Mouse (Mus musculus): ENCODE measurements around the gene Kcnt1. TPM values are rescaled to one million over a fixed set of nuclear protein-coding genes. Genes with fewer than 3 reads are reported as not detected.

Gene Kcnt1
- polyA plus RNA-seq, 1 experiment from 2014 or later, result 3.3 TPM

DNA sequence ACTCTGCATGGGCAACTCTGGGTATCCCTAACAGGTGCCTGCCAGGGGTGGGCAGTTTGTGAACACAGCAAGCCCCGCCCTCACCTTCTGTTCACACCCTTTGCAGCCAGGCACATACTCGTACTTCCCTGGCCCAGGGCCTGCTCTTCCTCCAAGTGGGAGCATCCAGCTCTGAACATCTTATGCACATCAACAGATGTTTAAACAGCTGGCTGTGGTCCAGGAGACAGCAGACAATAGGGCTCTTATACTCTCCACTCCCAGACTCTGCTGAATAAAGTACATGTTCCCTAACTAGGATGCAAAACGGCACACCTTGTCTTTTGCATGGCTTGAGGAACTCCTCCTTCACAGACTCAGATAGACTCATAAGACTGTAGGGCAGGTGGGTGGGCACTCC, 56.4 kb downstream of the Kcnt1 start:
- Histone ChIP-seq H3K4me3 (ENCODE audit: low read depth, low read length) (no peak overlapping the region), H3K27me3 (replicated peaks; ENCODE audit: control insufficient read depth, insufficient read depth, low read length) (no peaks in the 10 kb centered on the region), H3K27ac (ENCODE audit: low read depth, low read length) (no peak overlapping the region), H3K36me3 (ENCODE audit: control insufficient read depth, insufficient read depth, low read length) (peaks cover 11% of the 10 kb centered on the region), H3K9me3 (replicated peaks; ENCODE audit: control insufficient read depth, low read length) (no peaks in the 10 kb centered on the region), H3K9ac (ENCODE audit: low read length) (no peak overlapping the region), H3K4me1 (ENCODE audit: control insufficient read depth, insufficient read depth, low read length) (no peaks in the 10 kb centered on the region), H3K4me2 (ENCODE audit: low read length) (no peak overlapping the region)
- peak; percentile 23 for DNase-seq (ENCODE audit: low spot score)
- peak; percentile 25; the same call in 1 of the 2 replicates for ATAC-seq
- 43% methylated on average over 3 of the region's 3 CpGs for WGBS

DNA sequence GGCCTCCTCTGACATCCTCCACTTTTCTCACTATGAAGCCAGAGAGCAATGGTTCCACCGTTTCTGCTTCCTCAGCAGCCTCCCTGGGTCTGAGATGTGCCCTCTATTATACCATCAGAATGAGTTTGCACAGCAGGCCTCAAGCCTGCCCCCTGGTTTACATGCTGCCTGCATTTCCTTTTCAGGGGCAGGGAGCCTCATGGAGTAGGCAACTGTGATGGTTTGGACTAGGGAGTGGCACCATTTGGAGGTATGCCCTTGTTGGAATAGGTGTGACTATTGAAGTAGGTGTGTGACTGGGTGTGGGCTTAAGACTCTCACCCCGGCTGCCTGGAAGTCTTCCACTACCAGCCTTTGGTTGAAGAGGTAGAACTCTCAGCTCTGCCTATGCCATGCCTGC, 60.3 kb downstream of the Kcnt1 start:
- 81% methylated on average over 2 of the region's 2 CpGs for WGBS

DNA sequence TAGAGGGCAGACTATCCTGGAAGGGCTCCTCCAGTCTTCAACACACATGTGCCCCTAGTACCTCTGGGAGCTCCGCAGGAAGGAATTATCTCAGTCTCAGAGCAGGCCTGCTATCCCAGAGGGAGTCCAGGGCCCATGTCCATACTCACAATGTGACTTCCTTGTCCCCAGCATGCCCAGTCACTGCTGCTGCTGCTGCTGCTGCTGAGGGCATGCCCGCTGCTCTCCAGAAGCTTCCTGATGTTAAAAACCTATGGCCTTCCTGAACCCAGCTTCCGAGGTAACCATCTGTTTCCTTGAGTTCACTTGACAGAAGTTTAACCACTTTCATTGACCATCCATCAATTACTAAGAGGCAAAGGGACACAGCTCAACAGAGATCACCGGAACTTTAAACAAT, 61.4 kb downstream of the Kcnt1 start:
- no peaks in the 10 kb centered on the region for H3K9me3 ChIP-seq (replicated peaks; ENCODE audit: control insufficient read depth, low read length)
- H3K27me3 ChIP-seq (replicated peaks; ENCODE audit: control insufficient read depth, insufficient read depth, low read length), result no peaks in the 10 kb centered on the region
- H3K9ac ChIP-seq (ENCODE audit: low read length), result no peak overlapping the region
- no peaks in the 10 kb centered on the region for H3K4me1 ChIP-seq (ENCODE audit: control insufficient read depth, insufficient read depth, low read length)
- peaks cover 58% of the 10 kb centered on the region for H3K36me3 ChIP-seq (ENCODE audit: control insufficient read depth, insufficient read depth, low read length)
- no peak overlapping the region for H3K4me3 ChIP-seq (ENCODE audit: low read depth, low read length)
- no peak for DNase-seq (ENCODE audit: low spot score)
- H3K4me2 ChIP-seq (ENCODE audit: low read length), result no peak overlapping the region
- no peak overlapping the region for H3K27ac ChIP-seq (ENCODE audit: low read depth, low read length)
- 94% methylated on average over 4 of the region's 4 CpGs for WGBS
- ATAC-seq, result no peak

More for the DNA sequence above, 60.3 kb downstream of the Kcnt1 start:
- Histone ChIP-seq H3K4me1 (ENCODE audit: control insufficient read depth, insufficient read depth, low read length) (no peaks in the 10 kb centered on the region), H3K4me3 (ENCODE audit: low read depth, low read length) (no peak overlapping the region), H3K27me3 (replicated peaks; ENCODE audit: control insufficient read depth, insufficient read depth, low read length) (no peaks in the 10 kb centered on the region), H3K27ac (ENCODE audit: low read depth, low read length) (no peak overlapping the region), H3K9ac (ENCODE audit: low read length) (no peak overlapping the region), H3K4me2 (ENCODE audit: low read length) (no peak overlapping the region), H3K9me3 (replicated peaks; ENCODE audit: control insufficient read depth, low read length) (no peaks in the 10 kb centered on the region), H3K36me3 (ENCODE audit: control insufficient read depth, insufficient read depth, low read length) (peaks cover 47% of the 10 kb centered on the region)
- DNase-seq (ENCODE audit: low spot score) (no peak), ATAC-seq (no peak)

DNA sequence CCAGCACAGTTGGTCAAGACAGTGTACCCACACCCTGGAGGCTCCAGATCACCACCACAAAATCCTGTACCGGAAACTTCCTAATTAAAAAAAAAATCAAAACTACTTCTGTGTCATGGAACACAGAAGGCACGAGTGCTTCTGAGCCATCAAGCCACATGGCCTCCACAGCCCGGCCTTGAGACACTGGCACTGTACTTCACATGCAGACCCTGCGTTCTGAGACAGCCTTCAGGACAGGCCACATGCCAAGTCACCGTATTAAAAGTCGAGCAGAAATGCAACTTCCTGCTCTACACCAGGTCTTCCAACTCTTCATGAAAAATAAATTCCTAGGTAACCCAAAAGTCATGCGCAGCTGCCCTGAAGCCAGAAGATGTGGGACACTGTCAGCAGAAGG, 64.3 kb downstream of the Kcnt1 start:
- Histone ChIP-seq H3K4me1 (ENCODE audit: control insufficient read depth, insufficient read depth, low read length) (no peaks in the 10 kb centered on the region), H3K9me3 (replicated peaks; ENCODE audit: control insufficient read depth, low read length) (no peaks in the 10 kb centered on the region), H3K4me2 (ENCODE audit: low read length) (no peak overlapping the region), H3K9ac (ENCODE audit: low read length) (no peak overlapping the region), H3K4me3 (ENCODE audit: low read depth, low read length) (no peak overlapping the region), H3K27me3 (replicated peaks; ENCODE audit: control insufficient read depth, insufficient read depth, low read length) (no peaks in the 10 kb centered on the region), H3K36me3 (ENCODE audit: control insufficient read depth, insufficient read depth, low read length) (peaks cover 85% of the 10 kb centered on the region), H3K27ac (ENCODE audit: low read depth, low read length) (no peak overlapping the region)
- WGBS, result 94% methylated on average over 7 of the region's 7 CpGs
- no peak for DNase-seq (ENCODE audit: low spot score)
- ATAC-seq, result no peak

DNA sequence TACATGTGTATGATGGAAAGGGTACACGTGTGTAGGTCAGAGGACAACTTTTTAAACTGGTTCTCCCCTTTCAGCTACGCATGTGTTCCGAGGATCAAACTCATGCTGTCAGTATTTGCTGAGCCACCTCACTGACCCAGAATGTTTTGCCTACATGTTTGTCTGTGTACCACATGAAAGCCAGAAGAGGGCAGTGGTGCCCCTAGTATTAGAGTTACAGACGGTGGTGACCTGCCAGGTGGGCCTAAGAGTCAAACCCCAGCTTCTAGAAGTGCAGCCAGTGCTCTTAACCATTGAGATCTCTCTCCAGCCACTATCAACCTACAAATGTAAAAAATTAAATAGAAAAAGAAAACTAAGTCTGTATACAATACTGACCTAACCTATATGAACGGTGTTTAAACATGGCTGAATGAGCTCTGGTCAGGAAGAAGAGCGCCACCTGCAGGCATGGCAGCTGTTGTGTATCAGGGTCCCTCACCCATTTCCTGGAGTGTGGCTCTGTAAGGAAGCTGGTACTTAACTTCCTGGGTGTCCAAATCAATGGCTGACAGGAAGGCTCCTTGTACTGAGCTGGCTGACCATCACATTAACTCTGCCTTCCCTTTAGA, 67.8 kb downstream of the Kcnt1 start:
- no peaks in the 10 kb centered on the region for H3K27me3 ChIP-seq (replicated peaks; ENCODE audit: control insufficient read depth, insufficient read depth, low read length)
- H3K36me3 ChIP-seq (ENCODE audit: control insufficient read depth, insufficient read depth, low read length), result peaks cover 97% of the 10 kb centered on the region
- no peak overlapping the region for H3K4me3 ChIP-seq (ENCODE audit: low read depth, low read length)
- no peak overlapping the region for H3K9ac ChIP-seq (ENCODE audit: low read length)
- WGBS, result 78% methylated on average over 6 of the region's 6 CpGs
- H3K4me1 ChIP-seq (ENCODE audit: control insufficient read depth, insufficient read depth, low read length), result no peaks in the 10 kb centered on the region
- no peaks in the 10 kb centered on the region for H3K9me3 ChIP-seq (replicated peaks; ENCODE audit: control insufficient read depth, low read length)
- ATAC-seq, result no peak
- peak; percentile 46 for DNase-seq (ENCODE audit: low spot score)
- H3K4me2 ChIP-seq (ENCODE audit: low read length), result no peak overlapping the region
- no peak overlapping the region for H3K27ac ChIP-seq (ENCODE audit: low read depth, low read length)

DNA sequence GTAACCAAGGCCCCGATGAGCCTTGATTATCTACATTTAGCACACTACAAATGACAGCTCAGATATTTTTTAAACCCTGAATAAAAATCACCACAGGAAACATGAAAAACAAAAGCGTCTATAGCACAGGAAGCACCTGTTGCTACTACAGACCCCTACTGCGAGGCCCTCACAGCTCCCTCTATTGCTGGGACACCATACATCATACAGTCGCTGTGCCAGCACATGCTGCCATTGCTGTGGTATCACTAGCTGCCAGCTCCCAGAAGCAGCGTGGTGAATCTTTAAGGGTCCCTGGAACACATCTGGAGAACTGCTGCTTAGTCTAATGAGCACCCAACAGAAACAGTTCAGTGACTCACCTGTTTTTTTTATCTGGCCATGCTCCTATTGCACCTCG, 77.0 kb downstream of the Kcnt1 start:
- H3K9ac ChIP-seq (ENCODE audit: low read length), result no peak overlapping the region
- H3K9me3 ChIP-seq (replicated peaks; ENCODE audit: control insufficient read depth, low read length), result no peaks in the 10 kb centered on the region
- peaks cover 96% of the 10 kb centered on the region for H3K36me3 ChIP-seq (ENCODE audit: control insufficient read depth, insufficient read depth, low read length)
- WGBS, result 89% methylated on average over 6 of the region's 6 CpGs
- no peak overlapping the region for H3K27ac ChIP-seq (ENCODE audit: low read depth, low read length)
- H3K4me1 ChIP-seq (ENCODE audit: control insufficient read depth, insufficient read depth, low read length), result no peaks in the 10 kb centered on the region
- DNase-seq (ENCODE audit: low spot score) (no peak), ATAC-seq (no peak)
- no peaks in the 10 kb centered on the region for H3K27me3 ChIP-seq (replicated peaks; ENCODE audit: control insufficient read depth, insufficient read depth, low read length)
- H3K4me3 ChIP-seq (ENCODE audit: low read depth, low read length), result no peak overlapping the region
- no peak overlapping the region for H3K4me2 ChIP-seq (ENCODE audit: low read length)

DNA sequence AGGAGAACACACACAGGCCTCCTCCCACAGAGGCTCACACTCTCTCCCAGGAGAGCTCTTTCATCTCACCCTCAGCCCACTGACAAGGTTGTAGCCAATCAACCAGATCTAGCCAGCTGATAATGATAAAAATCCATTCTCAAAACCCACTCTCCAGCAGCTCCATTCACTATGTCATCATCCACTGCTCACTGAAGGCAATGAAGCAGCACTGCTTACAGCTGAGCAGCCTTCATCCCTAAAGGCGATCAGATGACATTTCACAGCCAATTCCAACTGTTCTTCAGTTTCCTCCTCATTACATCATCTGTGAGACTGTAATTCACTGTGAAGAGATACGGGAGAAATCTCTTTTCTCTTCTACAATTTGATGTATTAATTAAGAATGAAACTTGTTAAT, 80.3 kb downstream of the Kcnt1 start:
- Histone ChIP-seq H3K4me1 (ENCODE audit: control insufficient read depth, insufficient read depth, low read length) (no peaks in the 10 kb centered on the region), H3K4me2 (ENCODE audit: low read length) (no peak overlapping the region), H3K27me3 (replicated peaks; ENCODE audit: control insufficient read depth, insufficient read depth, low read length) (no peaks in the 10 kb centered on the region), H3K36me3 (ENCODE audit: control insufficient read depth, insufficient read depth, low read length) (peaks cover 79% of the 10 kb centered on the region), H3K9me3 (replicated peaks; ENCODE audit: control insufficient read depth, low read length) (no peaks in the 10 kb centered on the region), H3K27ac (ENCODE audit: low read depth, low read length) (no peak overlapping the region), H3K4me3 (ENCODE audit: low read depth, low read length) (no peak overlapping the region), H3K9ac (ENCODE audit: low read length) (no peak overlapping the region)
- WGBS, result 83% methylated on average over 2 of the region's 2 CpGs
- no peak for DNase-seq (ENCODE audit: low spot score)
- no peak for ATAC-seq

DNA sequence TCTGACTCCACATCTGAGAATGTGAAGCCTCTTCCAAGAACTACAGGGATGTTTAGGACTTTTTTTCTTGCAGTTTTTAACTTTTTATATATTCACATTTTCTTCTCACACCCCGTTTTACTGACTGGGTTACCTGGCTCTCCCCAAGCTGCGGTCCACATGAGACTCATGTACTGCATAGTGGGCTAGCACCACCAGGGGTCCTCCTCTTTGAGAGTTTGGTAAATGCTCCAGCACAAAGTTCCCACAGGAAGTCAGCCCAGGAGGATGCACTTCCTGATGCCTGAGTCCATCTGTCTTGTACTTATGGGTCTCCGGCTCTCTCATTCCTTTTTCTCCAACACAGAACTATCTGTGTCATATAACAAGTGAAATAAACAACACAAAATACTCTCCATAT, 84.4 kb downstream of the Kcnt1 start:
- H3K27ac ChIP-seq (ENCODE audit: low read depth, low read length), result no peak overlapping the region
- no peaks in the 10 kb centered on the region for H3K9me3 ChIP-seq (replicated peaks; ENCODE audit: control insufficient read depth, low read length)
- no peaks in the 10 kb centered on the region for H3K27me3 ChIP-seq (replicated peaks; ENCODE audit: control insufficient read depth, insufficient read depth, low read length)
- H3K36me3 ChIP-seq (ENCODE audit: control insufficient read depth, insufficient read depth, low read length), result peaks cover 80% of the 10 kb centered on the region
- peak; percentile 13 for DNase-seq (ENCODE audit: low spot score)
- no peaks in the 10 kb centered on the region for H3K4me1 ChIP-seq (ENCODE audit: control insufficient read depth, insufficient read depth, low read length)
- H3K9ac ChIP-seq (ENCODE audit: low read length), result no peak overlapping the region
- no peak for ATAC-seq
- WGBS, result 90% methylated on average over 3 of the region's 3 CpGs
- H3K4me2 ChIP-seq (ENCODE audit: low read length), result no peak overlapping the region
- H3K4me3 ChIP-seq (ENCODE audit: low read depth, low read length), result no peak overlapping the region

DNA sequence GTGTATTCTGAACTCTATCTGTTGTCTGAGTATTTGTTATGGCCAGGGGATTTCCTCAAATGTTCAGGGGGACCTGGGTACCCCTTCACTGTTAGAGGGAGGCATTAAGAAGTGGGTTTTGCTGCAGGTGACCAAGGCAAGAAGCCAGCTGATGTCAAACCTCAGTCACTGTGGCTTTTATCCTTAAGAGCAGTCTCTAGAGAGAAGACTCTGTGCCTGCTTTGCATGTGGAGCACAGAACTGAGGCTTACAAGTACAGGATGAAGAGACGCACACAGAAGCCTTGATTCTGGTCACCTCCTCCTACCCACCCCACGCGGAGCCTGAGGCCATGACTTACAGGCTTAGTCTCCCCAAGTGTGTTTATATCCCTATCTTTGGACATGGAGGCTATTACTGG, 85.8 kb downstream of the Kcnt1 start:
- Histone ChIP-seq H3K4me3 (ENCODE audit: low read depth, low read length) (no peak overlapping the region), H3K4me1 (ENCODE audit: control insufficient read depth, insufficient read depth, low read length) (no peaks in the 10 kb centered on the region), H3K36me3 (ENCODE audit: control insufficient read depth, insufficient read depth, low read length) (peaks cover 75% of the 10 kb centered on the region), H3K4me2 (ENCODE audit: low read length) (no peak overlapping the region), H3K9ac (ENCODE audit: low read length) (no peak overlapping the region), H3K27ac (ENCODE audit: low read depth, low read length) (no peak overlapping the region), H3K27me3 (replicated peaks; ENCODE audit: control insufficient read depth, insufficient read depth, low read length) (no peaks in the 10 kb centered on the region), H3K9me3 (replicated peaks; ENCODE audit: control insufficient read depth, low read length) (no peaks in the 10 kb centered on the region)
- WGBS, result 96% methylated on average over 3 of the region's 3 CpGs
- no peak for ATAC-seq
- no peak for DNase-seq (ENCODE audit: low spot score)

Measured in forebrain, embryonic 14.5 days (tissue).